Mouse (Mus musculus) hindbrain, embryonic 11.5 days (tissue): ENCODE results near the gene Bmp4. TPM values are rescaled to one million over a fixed set of nuclear protein-coding genes. Genes with fewer than 3 reads are reported as not detected.

Source experiments
- ATAC-seq: fragments of 200-750 bp; cut with Nextera tagmentation; 2 replicates; pipeline ENCODE4 v1.8.0; 2017; ENCODE audit warnings: mild to moderate bottlenecking, moderate TSS enrichment, moderate library complexity; ENCODE audit not compliant: low FRiP score
- DNase-seq: peaks from one replicate; pipeline ENCODE4 v3.0.0-alpha.2; 2015; ENCODE audit warnings: low spot score
- H3K27ac ChIP-seq: fragments of 300-500 bp; sonication (generic); 2 replicates; pipeline ENCODE4 v1.5.1; 2014; ENCODE audit warnings: mild to moderate bottlenecking, low read depth, low read length
- H3K27me3 ChIP-seq: fragments of 300-500 bp; sonication (generic); 2 replicates; pipeline ENCODE4 v1.6.1; 2014; ENCODE audit warnings: mild to moderate bottlenecking, low read length, moderate library complexity, mixed read lengths; ENCODE audit not compliant: control insufficient read depth, insufficient read depth
- H3K36me3 ChIP-seq: fragments of 300-500 bp; sonication (generic); 2 replicates; pipeline ENCODE4 v1.6.1; 2014; ENCODE audit warnings: mild to moderate bottlenecking, low read length, moderate library complexity, mixed read lengths; ENCODE audit not compliant: control insufficient read depth, insufficient read depth
- H3K4me1 ChIP-seq: fragments of 300-500 bp; sonication (generic); replicated peaks from 2 replicates; pipeline ENCODE4 v1.6.1; 2014; ENCODE audit warnings: low read length, mixed read lengths; ENCODE audit not compliant: control insufficient read depth, insufficient read depth
- H3K4me2 ChIP-seq: fragments of 300-500 bp; sonication (generic); replicated peaks from 2 replicates; pipeline ENCODE4 v1.6.1; 2014; ENCODE audit warnings: mild to moderate bottlenecking, low read depth, low read length
- H3K4me3 ChIP-seq: fragments of 300-500 bp; sonication (generic); 2 replicates; pipeline ENCODE4 v1.5.1; 2014; ENCODE audit warnings: low read depth, low read length
- H3K9ac ChIP-seq: fragments of 300-500 bp; sonication (generic); 2 replicates; pipeline ENCODE4 v1.6.1; 2014; ENCODE audit warnings: low read depth, low read length
- H3K9me3 ChIP-seq: fragments of 300-500 bp; sonication (generic); 2 replicates; pipeline ENCODE4 v1.6.1; 2016; ENCODE audit warnings: low read length; ENCODE audit not compliant: control insufficient read depth
- WGBS: fragments of 180-500 bp; shearing (Covaris S2); extraction: QIAGEN DNeasy Blood & Tissue Kit; methylation state at CpG from one replicate; pipeline ENCODE4 v1.1.7; 2014; 5-methylcytosine and 5-hydroxymethylcytosine counted together
- polyA plus RNA-seq: library from polyadenylated mRNA; unstranded; fragments of >200 nt; fragmentation: Nextera tagmentation; extraction: Ambion mirVana; gene quantifications from 2 replicates; pipeline ENCODE4 v1.2.1, GENCODE M21; 2014

The Bmp4 gene
- polyA plus RNA-seq, 1 experiment from 2014 or later = 11.4 TPM

DNA sequence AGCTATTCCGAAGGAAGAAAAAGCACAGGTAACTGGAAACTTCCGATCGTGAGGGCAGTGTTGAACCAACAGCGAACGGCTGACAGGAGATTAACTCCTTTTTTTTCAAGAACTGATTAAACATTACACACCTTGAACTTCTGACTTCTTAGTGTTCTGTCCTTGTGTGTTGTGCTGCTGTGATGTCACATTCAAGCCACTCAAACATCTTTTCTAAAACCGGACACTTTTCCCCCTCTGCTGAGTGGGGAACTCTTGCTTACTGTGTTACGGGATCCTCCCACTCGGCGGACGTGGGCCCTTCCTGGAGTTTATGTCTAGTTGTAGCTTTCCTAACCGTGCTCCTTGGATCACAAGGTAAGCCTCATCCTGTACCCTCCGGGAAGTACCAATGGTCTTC is 11.2 kb downstream of the Bmp4 start, which contains the start of gene Gm15217:
TSS of gene Gm15217 (plus strand) at position 130 of the 400 bp plus-strand sequence.
- Histone ChIP-seq H3K27me3 (peaks cover 32% of the 10 kb centered on the region), H3K4me2 (peak within 1 kb of the TSS; percentile 60), H3K27ac (no peak within 1 kb of the TSS), H3K4me3 (peak within 1 kb of the TSS; percentile 30), H3K9me3 (no peaks in the 10 kb centered on the region), H3K9ac (no peak within 1 kb of the TSS), H3K4me1 (no peaks in the 10 kb centered on the region), H3K36me3 (no peaks in the 10 kb centered on the region)
- DNase-seq (no peak), ATAC-seq (no peak)
- 85% methylated on average over 12 of the region's 12 CpGs for WGBS

DNA sequence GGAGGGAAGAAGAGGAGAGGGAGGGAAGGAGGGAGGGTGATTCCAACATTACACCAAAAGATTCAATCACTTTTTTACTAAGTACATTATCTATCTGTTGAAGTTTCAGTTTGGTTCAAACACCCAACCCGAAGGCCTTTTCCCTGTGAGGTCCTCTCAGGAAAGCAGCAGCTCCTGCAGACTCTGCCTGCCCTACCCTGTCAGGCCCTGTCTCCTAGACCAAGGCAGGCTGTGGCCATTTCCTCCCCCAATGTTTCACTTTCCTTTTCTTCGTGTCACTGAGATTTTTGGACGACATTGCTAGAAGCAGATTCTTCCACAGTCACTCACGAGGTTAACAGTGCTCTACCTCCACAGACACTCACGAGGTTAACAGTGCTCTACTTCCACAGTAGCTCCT is 14.7 kb downstream of the Bmp4 start:
- Histone ChIP-seq H3K36me3 (no peaks in the 10 kb centered on the region), H3K27ac (no peak overlapping the region), H3K4me1 (no peaks in the 10 kb centered on the region), H3K9ac (no peak overlapping the region), H3K9me3 (no peaks in the 10 kb centered on the region), H3K27me3 (peaks cover 15% of the 10 kb centered on the region), H3K4me3 (no peak overlapping the region), H3K4me2 (no peak overlapping the region)
- ATAC-seq = no peak
- DNase-seq = no peak
- 90% methylated on average over 5 of the region's 5 CpGs for WGBS

DNA sequence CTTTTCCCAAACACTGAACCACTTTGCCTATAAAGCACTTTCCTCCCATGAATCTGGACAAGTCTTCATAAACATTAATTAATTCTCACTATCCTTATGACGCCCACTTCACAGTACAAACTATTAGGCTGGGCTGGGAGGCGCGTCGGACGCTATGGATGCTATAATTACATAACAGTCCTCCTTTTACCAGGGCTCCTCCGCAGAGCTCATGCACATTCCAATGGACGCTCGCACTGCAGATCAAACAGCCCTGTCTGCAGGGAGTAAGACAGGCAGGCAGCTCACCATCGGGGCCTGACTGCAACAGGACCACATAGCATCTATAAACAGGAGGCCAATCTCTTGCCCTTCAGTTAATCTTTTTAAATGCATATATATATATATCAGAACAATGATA is 18.0 kb downstream of the Bmp4 start:
- Histone ChIP-seq H3K4me3 (no peak overlapping the region), H3K36me3 (no peaks in the 10 kb centered on the region), H3K9me3 (no peaks in the 10 kb centered on the region), H3K9ac (no peak overlapping the region), H3K27me3 (no peaks in the 10 kb centered on the region), H3K4me1 (no peaks in the 10 kb centered on the region), H3K4me2 (no peak overlapping the region), H3K27ac (no peak overlapping the region)
- no peak for DNase-seq
- ATAC-seq = no peak
- WGBS = 45% methylated on average over 9 of the region's 9 CpGs

DNA sequence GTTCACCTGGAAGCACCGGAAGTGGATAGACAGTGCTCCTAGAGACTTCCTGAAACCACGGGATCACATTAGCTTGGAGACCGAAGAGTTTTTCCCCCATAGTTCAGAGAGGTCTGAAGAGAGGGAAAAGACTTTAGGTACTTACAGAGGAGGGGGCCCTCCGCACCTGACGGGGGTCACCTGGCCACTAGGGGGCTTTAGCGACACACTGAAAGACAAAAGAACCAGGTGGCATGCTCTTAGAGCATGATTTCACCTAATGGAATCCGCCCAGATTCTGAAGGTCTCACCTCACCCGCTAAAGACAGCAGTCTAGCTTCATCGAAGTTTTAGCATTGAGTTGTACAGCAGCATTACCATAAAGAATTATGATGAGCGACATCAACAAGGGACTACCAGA is 27.3 kb downstream of the Bmp4 start:
- ATAC-seq = no peak
- Histone ChIP-seq H3K4me1 (no peaks in the 10 kb centered on the region), H3K4me2 (no peak overlapping the region), H3K9me3 (no peaks in the 10 kb centered on the region), H3K36me3 (no peaks in the 10 kb centered on the region), H3K27ac (no peak overlapping the region), H3K4me3 (no peak overlapping the region), H3K9ac (no peak overlapping the region), H3K27me3 (no peaks in the 10 kb centered on the region)
- WGBS = 39% methylated on average over 10 of the region's 10 CpGs
- no peak for DNase-seq

DNA sequence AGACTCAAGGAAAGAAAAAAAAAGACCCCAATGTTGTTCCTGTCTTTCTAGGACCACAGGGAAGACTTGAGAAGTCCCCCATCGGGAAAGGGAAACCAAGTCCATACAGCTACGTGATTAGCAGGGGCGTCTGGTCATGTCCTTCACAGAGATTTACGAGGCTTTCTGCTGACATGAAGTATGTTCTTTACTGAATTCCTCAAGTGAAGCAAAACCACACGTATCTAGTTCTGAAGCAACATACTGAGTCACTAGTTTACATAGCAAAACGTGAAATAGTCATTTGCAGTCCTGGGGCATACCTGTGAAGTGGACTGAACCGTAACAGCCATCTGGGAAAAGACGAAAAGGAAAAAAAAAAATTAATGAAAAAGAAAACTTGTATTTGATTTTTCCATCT is 32.8 kb downstream of the Bmp4 start:
- ATAC-seq (no peak), DNase-seq (no peak)
- 83% methylated on average over 8 of the region's 8 CpGs for WGBS
- H3K9me3 ChIP-seq = no peaks in the 10 kb centered on the region
- H3K4me3 ChIP-seq = no peak overlapping the region
- H3K4me2 ChIP-seq = no peak overlapping the region
- H3K27ac ChIP-seq = no peak overlapping the region
- no peaks in the 10 kb centered on the region for H3K36me3 ChIP-seq
- no peaks in the 10 kb centered on the region for H3K27me3 ChIP-seq
- H3K4me1 ChIP-seq = no peaks in the 10 kb centered on the region
- no peak overlapping the region for H3K9ac ChIP-seq

DNA sequence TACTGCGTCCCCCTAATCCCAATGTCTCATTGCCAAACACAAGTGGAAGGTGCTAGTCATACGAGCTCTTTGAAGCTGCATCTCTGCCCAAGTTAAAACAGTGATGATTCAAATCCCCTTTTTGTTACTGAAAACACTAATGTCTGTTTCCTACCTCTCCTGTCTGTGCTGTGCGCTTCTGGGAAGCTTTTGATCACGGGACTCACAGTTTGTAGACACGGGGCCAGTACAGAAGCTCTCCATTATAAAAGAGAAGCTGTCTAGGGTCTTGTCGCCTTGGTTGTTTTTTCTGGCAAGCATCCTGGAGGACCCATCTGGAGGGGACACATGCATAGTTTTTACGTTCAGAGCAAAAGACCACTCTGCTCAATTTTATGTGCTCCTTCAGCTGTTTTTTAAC is 33.2 kb downstream of the Bmp4 start:
- DNase-seq (no peak), ATAC-seq (no peak)
- Histone ChIP-seq H3K27ac (no peak overlapping the region), H3K9ac (no peak overlapping the region), H3K4me2 (no peak overlapping the region), H3K27me3 (no peaks in the 10 kb centered on the region), H3K4me1 (no peaks in the 10 kb centered on the region), H3K9me3 (no peaks in the 10 kb centered on the region), H3K36me3 (no peaks in the 10 kb centered on the region), H3K4me3 (no peak overlapping the region)
- WGBS = 83% methylated on average over 7 of the region's 7 CpGs

DNA sequence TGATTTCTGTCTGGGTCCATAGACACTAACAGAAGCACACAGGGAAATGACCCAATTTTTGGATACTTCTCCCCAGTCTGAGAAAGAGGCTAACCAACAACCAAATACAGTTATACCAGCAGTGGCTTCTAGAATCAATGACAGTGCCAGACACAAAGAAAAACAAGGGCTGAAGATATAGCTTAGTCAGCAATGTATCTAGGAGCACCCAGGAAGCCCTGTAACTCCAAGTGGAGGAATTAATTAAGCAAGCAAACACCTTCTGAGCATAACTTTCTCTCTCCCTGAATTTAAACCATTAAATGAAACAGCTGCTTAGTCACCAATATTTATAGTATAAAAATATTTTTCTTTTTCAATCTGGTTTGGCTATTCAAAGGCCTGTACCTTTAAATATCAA is 45.7 kb downstream of the Bmp4 start:
- Histone ChIP-seq H3K27me3 (no peaks in the 10 kb centered on the region), H3K36me3 (no peaks in the 10 kb centered on the region), H3K4me1 (no peaks in the 10 kb centered on the region), H3K9me3 (no peaks in the 10 kb centered on the region), H3K9ac (no peak overlapping the region), H3K4me2 (no peak overlapping the region), H3K27ac (no peak overlapping the region), H3K4me3 (no peak overlapping the region)
- ATAC-seq (no peak), DNase-seq (no peak)

DNA sequence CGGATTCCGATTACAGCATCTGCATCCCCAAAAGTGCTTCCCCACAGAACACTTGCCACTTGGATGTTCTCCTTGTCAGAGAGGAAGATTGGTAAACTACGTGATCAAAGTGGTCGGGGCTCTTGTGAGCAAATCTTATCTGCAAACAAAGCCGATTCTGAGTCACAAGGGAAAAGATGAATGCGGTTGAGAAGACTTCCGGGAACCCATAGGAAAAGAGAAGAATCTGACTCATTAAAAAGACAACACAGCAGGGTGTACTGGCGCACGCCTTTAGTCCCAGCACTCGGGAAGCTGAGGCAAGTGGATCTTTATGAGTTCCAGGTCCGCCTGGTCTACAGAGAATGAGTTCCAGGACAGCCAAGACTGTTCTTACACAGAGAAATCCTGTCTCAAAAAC is 51.7 kb downstream of the Bmp4 start:
- H3K4me1 ChIP-seq = no peaks in the 10 kb centered on the region
- DNase-seq = no peak
- 86% methylated on average over 11 of the region's 11 CpGs for WGBS

More for the DNA sequence above, 51.7 kb downstream of the Bmp4 start:
- Histone ChIP-seq H3K27me3 (no peaks in the 10 kb centered on the region), H3K4me3 (no peak overlapping the region), H3K9ac (no peak overlapping the region), H3K9me3 (no peaks in the 10 kb centered on the region), H3K27ac (no peak overlapping the region), H3K36me3 (no peaks in the 10 kb centered on the region), H3K4me2 (no peak overlapping the region)
- no peak for ATAC-seq
